Mouse (Mus musculus) ovary, postnatal 36 days (tissue): ENCODE measurements at regions not wholly inside any gene's neighbourhood (a gene's known extent, or its start where the extent isn't known, plus 50 kb on each side); places are given as distances from the start of the nearest gene placed in this dataset.

Experiments
- DNase-seq: peaks from one replicate; pipeline ENCODE4 v3.0.0; 2022; ENCODE audit warnings: low spot score, mixed read lengths

DNA sequence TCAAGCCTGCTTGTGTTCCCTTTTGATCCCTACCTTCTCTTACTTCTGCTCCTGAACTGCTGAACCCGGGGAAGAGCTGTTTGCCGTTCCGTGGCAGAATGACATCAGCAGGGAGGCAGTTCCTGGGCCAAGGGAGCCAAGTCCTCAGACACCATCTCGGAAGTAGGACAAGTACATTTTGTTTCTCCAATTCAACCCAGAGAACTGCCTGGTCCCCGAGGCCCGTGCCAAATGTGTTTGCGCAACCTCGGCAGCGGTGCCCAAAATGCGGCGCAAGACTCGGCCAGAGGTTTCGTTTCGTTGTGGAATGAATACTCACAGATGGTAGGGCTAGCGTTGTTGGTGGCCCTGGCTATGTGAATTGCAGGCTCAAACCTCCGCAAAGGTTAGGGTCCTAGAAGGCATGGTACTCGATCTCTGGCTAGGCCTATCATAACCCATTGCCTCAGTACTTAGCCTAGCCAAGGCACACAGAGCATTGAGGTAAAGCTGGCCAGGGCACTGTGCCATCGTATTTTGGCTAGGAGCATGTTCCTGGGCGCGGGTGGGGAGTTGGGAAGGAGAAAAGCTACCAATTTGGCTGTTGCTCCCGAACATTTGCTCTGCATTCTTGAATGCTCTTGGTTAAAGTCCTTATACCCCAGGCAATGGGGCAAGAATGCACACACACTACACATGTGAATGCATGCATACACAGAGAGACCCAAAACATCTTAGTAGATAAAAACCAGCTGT lies 333.0 kb downstream of the Foxo1 start:
- peak; percentile 65 for DNase-seq

- peak; percentile 10 for DNase-seq
Measured at GRCm38 (mm10) chr3:52600581-52600980, 332.4 kb downstream of the Foxo1 start.

GRCm38 (mm10) chr3:52600146-52600545 lies 332.0 kb downstream of the Foxo1 start:
- DNase-seq: no peak

DNA sequence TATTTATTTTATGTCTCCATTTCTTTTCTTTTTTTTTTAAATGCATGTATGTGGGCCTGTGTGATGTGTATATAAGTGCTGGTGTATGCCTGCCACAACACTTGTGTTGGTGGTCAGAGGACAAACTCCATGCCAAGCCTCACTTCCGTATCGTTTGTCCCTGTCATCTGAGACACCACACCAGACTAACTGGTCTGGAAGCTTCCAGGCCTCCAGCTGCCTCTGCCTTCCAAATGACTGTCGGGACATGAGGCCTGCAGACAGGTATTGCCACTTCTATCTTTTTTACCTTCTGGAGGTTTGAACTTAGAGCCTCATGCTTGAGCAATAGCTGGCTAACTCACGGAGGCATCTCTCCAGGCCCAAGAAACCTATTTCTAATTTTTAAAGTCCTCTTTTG lies 318.3 kb downstream of the Foxo1 start:
- DNase-seq: no peak

DNA sequence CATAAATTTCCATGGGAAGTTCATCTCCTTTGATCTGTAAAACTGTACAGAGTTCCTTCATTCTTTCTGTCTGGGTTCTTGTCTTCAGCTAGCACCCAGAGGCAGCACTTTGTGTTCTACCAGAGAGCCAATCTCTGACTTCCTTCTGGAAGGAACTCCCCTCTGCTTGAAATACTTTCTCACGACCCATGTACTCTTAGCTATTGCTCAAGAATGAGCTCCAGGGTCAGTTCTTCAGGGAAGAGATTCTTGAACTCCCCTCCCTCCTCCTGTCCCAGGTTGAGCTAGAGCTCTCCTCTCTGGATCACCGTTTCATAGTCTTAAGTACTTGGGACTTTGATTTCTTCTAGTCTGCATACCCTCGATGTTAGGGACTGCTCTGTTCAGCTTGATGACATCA lies 311.8 kb downstream of the Foxo1 start:
- no peak for DNase-seq

- no peak for DNase-seq
Measured at GRCm38 (mm10) chr3:52579096-52579495, 311.0 kb downstream of the Foxo1 start.

- DNase-seq: no peak
Measured at GRCm38 (mm10) chr3:52576703-52577244, 308.6 kb downstream of the Foxo1 start.

DNA sequence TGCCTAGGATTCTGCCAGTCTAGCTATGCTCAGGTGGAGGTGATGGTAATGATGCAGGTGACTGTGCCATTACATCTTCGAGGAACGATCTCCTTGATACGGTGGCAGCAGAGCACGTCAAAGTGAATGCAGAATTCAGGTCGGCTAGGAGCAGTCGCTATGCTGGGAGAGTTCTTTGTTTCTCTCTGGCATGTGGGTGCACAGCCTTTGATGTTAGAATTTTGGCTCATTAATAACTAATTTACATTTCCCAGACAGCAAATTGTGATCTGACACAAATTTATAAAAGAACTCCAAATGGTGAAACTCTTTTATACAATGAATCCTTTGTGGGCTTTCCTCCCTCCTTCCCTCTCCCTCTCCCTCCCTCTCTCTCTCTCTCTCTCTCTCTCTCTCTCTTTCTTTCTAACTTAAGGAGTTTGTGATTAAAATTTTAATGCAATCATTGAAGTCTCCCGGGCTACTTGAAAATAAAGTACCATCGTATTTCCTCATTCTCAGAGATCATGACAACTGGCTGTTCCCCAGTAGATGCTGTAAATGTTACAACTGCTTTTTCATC lies 307.2 kb downstream of the Foxo1 start:
- no peak for DNase-seq

DNA sequence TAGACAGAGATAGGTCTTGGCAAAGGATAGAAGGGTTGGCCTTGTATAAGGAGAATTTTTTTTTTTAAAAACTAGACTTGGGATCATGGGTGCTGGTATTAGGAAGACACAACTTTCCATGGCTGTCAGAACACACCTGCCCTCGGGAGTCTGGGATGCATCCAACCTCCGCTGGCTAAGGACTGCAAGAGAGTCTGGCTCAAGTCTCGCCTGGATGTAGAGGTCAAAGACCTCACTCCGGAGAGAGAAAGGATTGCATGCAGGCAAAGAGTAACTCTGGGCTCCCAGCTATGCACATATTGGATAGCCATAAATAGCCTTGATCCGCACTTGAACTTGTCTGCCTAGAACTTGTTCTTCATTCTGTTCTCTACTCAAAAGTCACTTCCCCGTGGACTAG lies 306.2 kb downstream of the Foxo1 start:
- DNase-seq: no peak

DNA sequence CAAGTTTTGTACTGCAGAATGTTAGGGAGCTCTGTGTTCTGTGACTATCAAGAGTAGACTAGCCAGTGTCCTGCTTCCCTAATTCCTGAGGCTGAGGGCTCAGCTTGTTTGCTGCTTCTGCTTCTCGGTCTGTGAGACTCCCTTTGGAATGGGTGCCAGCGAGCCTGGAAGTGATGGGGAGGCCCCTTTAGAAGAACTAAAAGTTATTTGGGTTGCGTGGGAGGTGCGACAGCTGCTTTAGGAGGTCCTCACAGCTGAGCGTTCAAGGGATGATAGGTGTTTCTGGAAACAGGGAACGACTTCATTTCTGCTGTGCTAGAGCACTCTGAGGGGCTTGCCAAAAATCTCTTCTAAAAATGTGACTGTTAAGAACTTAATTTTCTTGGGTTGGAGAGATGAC lies 305.7 kb downstream of the Foxo1 start:
- no peak for DNase-seq

- no peak for DNase-seq
Measured at GRCm38 (mm10) chr3:52572514-52573485, 304.7 kb downstream of the Foxo1 start.

DNA sequence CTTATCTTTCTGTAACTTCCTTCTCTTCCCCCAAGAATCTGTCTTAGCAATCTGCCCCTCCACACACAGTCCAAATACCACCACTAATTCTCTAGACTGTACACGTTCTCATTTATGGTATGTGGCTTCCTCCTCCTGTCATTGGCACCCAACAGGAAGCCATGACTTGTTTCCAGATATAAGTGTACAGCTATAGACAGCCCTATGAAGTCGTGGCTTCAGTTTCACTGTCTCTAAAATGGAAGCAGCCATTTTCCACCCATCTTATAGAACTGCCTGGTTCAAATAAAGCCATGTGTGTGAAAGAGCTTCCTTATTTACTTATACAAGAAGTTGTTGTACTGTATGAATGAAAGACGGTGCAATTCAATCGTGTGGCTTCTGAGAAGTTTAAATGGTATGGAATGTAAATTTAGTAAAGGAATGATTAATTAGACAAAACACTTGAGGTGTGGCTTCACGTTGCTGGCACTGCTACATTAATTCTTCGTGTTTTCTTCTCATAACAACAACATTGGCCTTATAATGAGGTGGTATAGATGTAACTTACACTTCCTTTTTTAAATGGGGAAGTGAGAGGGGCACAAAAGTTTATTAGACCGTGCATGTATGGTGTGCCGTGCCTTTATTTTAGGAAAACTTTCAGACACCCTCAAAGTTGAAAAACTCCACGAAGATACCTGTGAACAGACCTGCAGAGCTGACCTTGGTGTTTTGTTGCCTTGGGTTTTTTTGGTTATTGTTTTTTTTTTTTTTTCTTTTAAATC lies 299.7 kb downstream of the Foxo1 start:
- DNase-seq: no peak

DNA sequence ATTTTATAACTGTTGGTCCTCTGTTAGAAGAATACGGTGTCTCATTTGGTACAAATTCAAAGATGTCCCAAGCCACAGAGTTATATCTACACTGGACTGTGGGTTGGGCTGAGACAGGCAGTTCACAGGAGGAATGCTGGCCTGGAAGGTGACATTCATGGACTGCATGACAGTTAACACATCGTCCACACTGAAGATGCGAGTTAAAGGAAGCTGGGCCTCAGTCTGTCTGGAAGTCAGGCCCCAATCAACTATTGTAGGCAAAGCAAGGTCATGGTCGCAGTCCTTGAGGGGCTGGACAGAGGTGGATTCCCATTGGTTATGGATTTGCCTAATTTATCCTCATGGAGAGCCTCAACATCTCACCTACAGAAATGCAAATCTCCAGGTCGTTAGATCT lies 295.5 kb downstream of the Foxo1 start:
- DNase-seq: no peak

GRCm38 (mm10) chr3:52562816-52563215 lies 294.7 kb downstream of the Foxo1 start:
- DNase-seq: no peak

- DNase-seq: no peak
Measured at GRCm38 (mm10) chr3:52559481-52559880, 291.3 kb downstream of the Foxo1 start.

DNA sequence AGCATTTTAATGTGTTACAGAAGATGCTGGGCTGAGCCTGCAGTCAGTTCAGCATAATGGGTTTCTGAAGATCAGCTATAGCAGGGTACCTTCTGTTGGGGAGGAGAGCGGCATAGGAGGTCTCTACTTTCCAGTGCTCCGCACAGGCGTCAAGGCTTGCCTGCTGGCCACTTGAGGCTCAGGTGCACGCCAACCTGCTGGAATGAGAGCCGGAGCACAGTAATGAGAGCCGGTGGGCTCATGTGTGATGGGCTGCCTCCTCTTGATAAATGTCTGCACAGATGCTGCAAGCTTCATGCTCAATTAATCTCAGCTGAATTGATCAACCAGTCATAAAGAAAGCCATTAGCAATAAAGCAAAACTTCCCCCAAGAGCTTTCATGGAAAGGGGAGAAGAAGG lies 290.6 kb downstream of the Foxo1 start:
- DNase-seq: no peak

- DNase-seq: no peak
Measured at GRCm38 (mm10) chr3:52557296-52557695, 289.2 kb downstream of the Foxo1 start.

DNA sequence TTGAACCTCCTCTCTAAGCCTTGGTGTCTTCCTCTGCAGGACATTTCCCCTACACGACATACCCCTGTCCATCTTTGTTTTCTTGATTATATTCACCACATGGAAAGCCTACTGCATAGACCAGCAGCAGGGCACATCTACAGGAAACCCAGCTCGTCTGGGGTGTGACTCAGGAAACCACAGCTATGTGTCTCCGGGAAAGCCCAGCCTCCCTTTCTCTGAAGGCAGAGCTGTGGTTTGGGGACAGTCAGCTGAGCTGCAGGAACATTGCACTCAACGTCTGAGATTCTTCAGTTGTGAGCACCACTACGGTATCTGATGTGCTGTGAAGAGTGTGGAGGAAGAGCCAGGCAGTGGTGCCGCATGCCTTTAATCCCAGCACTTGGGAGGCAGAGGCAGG lies 286.9 kb downstream of the Foxo1 start:
- DNase-seq: no peak

GRCm38 (mm10) chr3:52554490-52554889 lies 286.4 kb downstream of the Foxo1 start:
- DNase-seq: no peak

DNA sequence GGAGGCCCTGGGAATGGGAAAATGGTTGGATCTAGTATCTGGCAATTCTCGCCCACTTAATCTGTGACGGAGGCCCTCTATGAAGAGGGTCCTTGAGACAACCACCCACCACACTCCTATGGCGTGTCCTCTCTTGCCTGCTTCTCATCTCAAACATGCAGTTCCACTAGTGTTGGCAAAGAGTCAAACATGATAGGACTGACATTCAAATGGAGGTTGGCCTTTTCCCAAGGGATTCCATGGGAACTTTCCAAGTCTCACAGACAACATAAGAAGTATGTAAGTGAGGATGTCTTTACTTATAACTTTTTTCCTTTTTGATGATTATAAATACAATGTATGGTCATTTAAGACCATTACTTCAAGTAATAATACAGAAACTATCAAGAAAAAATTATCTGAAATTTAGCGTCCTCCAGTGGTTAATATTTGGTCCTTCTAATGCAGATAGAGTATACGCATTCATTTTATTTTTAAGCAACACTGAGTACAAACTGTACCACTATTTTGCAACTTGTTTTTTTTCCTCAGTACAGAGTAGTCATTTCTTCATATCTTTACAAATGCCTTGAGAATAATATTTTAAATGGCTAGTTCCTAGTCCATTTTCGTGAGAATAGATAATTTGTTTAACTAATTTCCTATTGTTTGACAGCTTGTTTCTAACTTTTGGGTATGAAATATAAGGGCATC lies 280.2 kb downstream of the Foxo1 start:
- no peak for DNase-seq

GRCm38 (mm10) chr3:52546035-52546434 lies 277.9 kb downstream of the Foxo1 start:
- DNase-seq: no peak
